Mouse (Mus musculus): Measurements from ENCODE around the gene Lonp2.
A peak's percentile ranks its signal among the peaks of the same experiment; 100 is the strongest.

Gene Lonp2

GRCm38 (mm10) chr8:86712594-86712993 lies 88.8 kb downstream of the Lonp2 start:
- DNase-seq (ENCODE audit: low read depth, low spot score) = no peak

- no peak for DNase-seq (ENCODE audit: low read depth, low spot score)
Observed at GRCm38 (mm10) chr8:86713407-86714188, 89.8 kb downstream of the Lonp2 start.

GRCm38 (mm10) chr8:86718332-86718994 lies 94.6 kb downstream of the Lonp2 start:
- no peak for DNase-seq (ENCODE audit: low read depth, low spot score)

- DNase-seq (ENCODE audit: low read depth, low spot score) = peak; percentile 48
Observed at GRCm38 (mm10) chr8:86719368-86719767, 95.5 kb downstream of the Lonp2 start.

GRCm38 (mm10) chr8:86720756-86721459 lies 97.1 kb downstream of the Lonp2 start:
- DNase-seq (ENCODE audit: low read depth, low spot score) = peak; percentile 56

- no peak for DNase-seq (ENCODE audit: low read depth, low spot score)
Observed at GRCm38 (mm10) chr8:86721490-86721889, 97.6 kb downstream of the Lonp2 start.

GRCm38 (mm10) chr8:86726959-86727358 lies 103.1 kb downstream of the Lonp2 start:
- no peak for DNase-seq (ENCODE audit: low read depth, low spot score)

- peak; percentile 22 for DNase-seq (ENCODE audit: low read depth, low spot score)
Observed at GRCm38 (mm10) chr8:86728224-86728950, 104.5 kb downstream of the Lonp2 start.

- no peak for DNase-seq (ENCODE audit: low read depth, low spot score)
Observed at GRCm38 (mm10) chr8:86730303-86730702, 106.5 kb downstream of the Lonp2 start.

- no peak for DNase-seq (ENCODE audit: low read depth, low spot score)
Observed at GRCm38 (mm10) chr8:86730860-86731259, 107.0 kb downstream of the Lonp2 start.

GRCm38 (mm10) chr8:86734171-86734570 lies 110.3 kb downstream of the Lonp2 start:
- DNase-seq (ENCODE audit: low read depth, low spot score) = no peak

- no peak for DNase-seq (ENCODE audit: low read depth, low spot score)
Observed at GRCm38 (mm10) chr8:86734954-86735353, 111.1 kb downstream of the Lonp2 start.

GRCm38 (mm10) chr8:86735446-86736111 lies 111.7 kb downstream of the Lonp2 start:
- peak; percentile 46 for DNase-seq (ENCODE audit: low read depth, low spot score)

- no peak for DNase-seq (ENCODE audit: low read depth, low spot score)
Observed at GRCm38 (mm10) chr8:86740899-86741298, 117.1 kb downstream of the Lonp2 start.

- DNase-seq (ENCODE audit: low read depth, low spot score) = no peak
Observed at GRCm38 (mm10) chr8:86741627-86742026, 117.8 kb downstream of the Lonp2 start.

- no peak for DNase-seq (ENCODE audit: low read depth, low spot score)
Observed at GRCm38 (mm10) chr8:86742605-86743345, 118.9 kb downstream of the Lonp2 start.

GRCm38 (mm10) chr8:86744313-86745220 lies 120.7 kb downstream of the Lonp2 start:
- DNase-seq (ENCODE audit: low read depth, low spot score) = no peak

GRCm38 (mm10) chr8:86745221-86745934 lies 121.5 kb downstream of the Lonp2 start, which contains the start of the genes Gm10638 and Siah1a:
TSS of gene Gm10638 (plus strand) at chr8:86745699.
TSS of gene Siah1a (minus strand) at chr8:86745934.
- peak; percentile 57 for DNase-seq (ENCODE audit: low read depth, low spot score)

All from CD4-positive, CD25-positive, alpha-beta regulatory T cell, adult 2 months (primary cell).